Mouse (Mus musculus): ENCODE measurements around the gene Ptpru.

Gene Ptpru

DNA sequence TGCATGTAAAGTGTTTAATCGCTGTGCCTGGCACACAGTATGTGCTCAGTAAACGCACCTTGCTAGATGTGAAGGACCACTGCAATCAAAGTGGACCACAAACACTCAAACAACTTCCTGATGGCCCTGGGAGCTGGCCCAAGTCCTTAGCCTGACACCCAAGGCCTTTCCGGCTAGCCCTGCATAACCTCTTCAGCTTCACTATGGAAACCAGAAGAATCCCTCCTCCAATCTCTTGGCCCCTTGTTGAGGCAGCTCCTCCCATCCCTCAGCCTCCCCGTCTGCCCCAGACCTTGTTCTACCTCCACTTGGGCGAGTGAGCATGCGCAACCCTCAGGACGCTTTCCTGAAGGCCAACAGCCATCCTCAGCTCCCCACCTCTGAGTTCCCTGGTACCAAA, 51.3 kb downstream of the Ptpru start:
- no peak for DNase-seq (ENCODE audit: low read depth, low spot score)

DNA sequence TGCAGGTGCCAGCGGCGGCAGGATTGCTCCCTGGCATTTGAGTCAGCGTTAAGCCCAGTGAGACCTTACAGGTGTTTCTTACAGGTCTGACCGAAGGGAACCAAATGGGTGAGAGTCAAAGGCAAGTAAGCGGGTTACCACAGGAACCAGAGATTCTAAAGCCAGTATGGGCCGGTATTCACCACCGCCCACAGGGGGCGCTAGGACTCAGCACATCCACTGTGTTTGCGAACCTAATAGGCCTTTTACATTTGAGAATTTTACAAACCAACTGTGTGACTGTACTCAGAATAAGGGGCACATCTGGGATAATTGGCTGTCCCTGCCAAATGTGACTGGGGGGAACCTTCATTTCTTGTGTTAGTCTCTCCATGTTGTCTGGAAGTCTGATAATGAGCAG, 54.1 kb downstream of the Ptpru start:
- DNase-seq (ENCODE audit: low read depth, low spot score) = peak; percentile 80

DNA sequence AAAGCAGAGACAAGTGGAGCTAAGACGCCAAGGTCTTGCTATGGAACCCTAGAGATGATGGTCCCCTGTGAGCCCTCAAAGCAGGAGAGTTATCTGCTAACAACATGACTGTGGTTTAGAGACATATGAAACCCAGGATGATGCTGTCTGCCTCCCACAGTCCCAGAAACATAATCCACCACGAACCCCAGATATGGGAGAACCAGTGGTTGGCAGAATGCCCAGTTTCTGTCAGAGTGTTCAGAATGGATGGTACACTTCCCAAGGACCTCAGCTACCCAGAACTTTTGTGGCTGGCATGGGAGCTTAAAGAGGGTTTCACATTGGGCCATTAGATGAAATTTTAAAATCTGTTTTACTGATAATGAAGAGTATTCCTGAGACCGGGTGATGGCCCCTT, 57.1 kb downstream of the Ptpru start:
- DNase-seq (ENCODE audit: low read depth, low spot score) = no peak

- DNase-seq (ENCODE audit: low read depth, low spot score) = no peak
These were observed 59.3 kb downstream of the Ptpru start for GRCm38 (mm10) chr4:131778616-131779275.

DNA sequence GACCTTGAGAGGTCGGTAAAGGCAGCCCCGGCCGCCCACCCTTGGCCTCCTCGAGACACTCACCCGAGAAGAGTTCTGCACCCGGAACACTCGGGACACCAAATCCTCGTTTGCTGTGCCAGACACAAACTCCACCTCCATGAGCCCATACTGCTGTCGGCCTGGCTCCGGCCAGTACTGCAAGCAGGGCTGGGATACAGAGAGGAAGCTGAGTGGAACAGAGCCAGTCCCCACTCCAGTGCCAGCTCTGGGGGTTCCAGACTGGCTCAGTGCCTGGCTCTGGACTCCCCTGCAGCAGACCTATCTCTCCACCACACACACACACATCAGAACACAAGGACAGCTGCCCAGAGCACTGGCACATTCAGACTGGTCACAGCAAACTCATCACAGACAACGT, 66.7 kb downstream of the Ptpru start:
- no peak for DNase-seq (ENCODE audit: low read depth, low spot score)

DNA sequence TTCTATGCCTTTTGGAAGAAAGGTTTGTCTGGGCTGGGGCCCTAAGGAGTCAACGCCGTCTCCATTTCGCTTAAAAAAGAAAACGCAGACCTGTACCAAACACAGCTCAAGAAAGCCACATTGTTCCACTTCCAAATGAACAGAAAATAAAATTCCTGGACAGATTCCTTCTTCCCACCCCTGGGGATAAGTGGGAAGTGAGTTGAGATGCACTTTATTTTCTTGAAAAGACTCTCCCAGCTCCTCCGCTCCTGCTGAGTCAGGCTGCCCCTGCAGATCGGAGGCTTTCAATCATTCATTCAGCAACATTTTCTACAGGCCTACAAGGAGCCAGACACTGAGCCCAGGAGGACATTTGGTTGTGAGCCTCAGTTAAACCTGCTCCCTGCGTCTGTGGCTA, 74.2 kb downstream of the Ptpru start:
- DNase-seq (ENCODE audit: low read depth, low spot score) = no peak

DNA sequence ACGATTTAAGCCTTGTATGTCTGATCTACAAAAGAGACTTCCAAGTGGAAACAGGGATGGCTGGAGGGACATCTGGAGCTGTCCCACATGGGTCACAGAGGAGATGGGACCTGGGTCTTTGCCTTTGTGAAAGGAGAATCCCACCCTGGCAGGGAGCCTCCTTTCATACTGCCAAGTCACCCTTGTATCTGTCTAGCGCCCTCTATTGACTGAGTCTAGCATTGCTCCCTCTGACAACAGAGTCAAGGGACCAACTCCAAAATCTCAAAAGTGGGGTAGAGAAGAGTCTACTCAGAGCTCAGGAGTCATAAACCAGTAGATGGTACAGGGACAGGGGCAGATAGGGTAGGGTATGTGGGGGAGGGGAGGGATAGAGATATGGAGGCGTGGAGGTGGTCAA, 74.6 kb downstream of the Ptpru start:
- peak; percentile 60 for DNase-seq (ENCODE audit: low read depth, low spot score)

- no peak for DNase-seq (ENCODE audit: low read depth, low spot score)
These were observed 75.8 kb downstream of the Ptpru start for GRCm38 (mm10) chr4:131762211-131762784.

DNA sequence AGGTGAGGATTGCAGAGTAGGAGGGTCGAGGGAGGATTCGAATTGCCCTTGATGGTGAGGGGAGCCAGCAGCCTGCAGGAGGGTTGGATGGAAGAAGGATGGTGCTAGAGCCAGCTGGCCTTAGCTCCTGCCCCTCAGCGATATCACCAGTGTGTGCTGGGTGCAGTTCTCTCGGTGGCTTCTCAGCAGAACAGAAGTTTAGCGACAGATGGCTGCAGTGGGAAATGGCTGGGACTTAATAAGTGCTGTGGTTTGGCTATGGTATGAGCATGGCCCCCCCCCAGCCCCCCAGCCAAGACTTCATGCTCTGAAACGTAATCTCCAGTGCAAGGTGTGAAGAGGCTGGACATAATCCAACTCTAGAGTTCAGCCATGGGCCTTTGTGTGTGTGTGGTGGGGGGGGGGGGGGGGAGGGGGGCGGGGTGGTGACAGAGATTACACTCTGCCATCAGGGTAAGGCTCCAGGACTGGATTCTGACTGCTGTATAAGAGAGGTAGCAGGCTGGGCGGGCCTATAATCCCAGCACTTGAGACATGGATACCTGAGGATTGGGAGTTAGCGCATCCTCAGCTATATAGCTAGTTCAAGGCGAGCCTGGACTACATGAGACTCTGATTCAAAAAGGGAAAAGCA, 85.8 kb downstream of the Ptpru start:
- no peak for DNase-seq (ENCODE audit: low read depth, low spot score)

DNA sequence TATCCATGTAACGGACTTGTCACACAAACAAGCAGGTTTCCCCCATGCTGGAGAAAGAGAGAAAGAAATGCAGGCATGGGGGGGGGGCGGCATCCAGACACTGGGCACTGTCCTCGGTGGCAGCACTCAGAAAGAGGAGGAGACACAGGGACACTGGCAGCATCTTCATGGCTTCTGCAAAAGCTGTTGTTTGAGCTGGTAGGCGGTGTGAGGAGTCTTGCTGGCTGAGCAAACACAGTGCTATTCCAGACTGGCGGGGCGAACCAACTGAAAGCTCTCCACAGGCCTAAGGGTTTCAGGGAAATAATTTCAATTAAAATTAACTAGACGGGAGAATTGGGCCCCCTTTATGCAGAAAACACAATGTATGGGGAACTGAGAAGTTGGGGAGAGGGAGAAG, 86.5 kb downstream of the Ptpru start:
- DNase-seq (ENCODE audit: low read depth, low spot score) = no peak

GRCm38 (mm10) chr4:131749802-131750201, 88.3 kb downstream of the Ptpru start:
- peak; percentile 11 for DNase-seq (ENCODE audit: low read depth, low spot score)

- no peak for DNase-seq (ENCODE audit: low read depth, low spot score)
These were observed 93.4 kb downstream of the Ptpru start for GRCm38 (mm10) chr4:131744685-131745043.

DNA sequence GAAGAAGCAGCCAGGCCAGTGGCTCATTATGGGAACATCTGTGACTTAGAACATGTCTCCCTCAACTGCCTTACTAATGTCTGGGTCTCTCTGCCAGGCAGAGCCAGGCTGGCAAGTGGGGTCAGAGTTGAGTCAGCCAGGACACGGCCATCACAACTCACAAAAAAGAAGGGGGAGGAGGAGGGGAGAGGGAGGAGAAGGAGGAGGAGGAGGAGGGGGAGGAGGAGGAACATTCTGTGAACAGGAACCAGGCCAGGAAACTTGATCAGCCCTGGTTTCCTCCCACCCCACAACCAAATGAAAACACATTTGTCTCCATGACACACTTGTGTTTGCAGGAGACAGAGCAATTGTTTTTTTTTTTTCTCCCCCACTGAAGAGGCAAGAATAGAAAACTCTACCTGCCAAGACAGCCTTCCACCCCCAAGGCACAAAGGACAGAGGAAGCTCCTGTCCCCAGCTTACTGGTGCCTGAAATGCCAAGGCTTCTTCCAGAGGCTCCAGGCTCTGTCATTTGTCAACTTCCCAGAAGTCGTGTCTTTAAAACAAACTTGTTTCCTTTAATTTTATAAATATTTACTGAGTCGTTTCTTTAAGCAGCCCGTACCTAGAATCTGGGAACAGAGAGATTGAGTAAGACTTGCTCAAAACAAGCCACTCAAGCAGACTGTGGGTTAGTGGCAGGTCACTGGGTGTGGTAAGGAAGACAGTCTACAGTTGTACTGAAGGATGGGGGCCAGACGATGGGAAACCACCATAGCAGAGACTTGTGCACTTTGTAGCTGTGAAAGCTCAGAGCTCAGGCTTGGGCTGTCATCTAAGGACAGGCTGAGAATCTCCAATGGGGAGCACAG, 94.0 kb downstream of the Ptpru start:
- no peak for DNase-seq (ENCODE audit: low read depth, low spot score)

- no peak for DNase-seq (ENCODE audit: low read depth, low spot score)
These were observed 95.1 kb downstream of the Ptpru start for GRCm38 (mm10) chr4:131743031-131743430.

- DNase-seq (ENCODE audit: low read depth, low spot score) = no peak
These were observed 97.5 kb downstream of the Ptpru start for GRCm38 (mm10) chr4:131740621-131741020.

GRCm38 (mm10) chr4:131728628-131729027, 109.5 kb downstream of the Ptpru start:
- DNase-seq (ENCODE audit: low read depth, low spot score) = no peak

- peak; percentile 76 for DNase-seq (ENCODE audit: low read depth, low spot score)
These were observed 114.5 kb downstream of the Ptpru start for GRCm38 (mm10) chr4:131723415-131724080.

DNA sequence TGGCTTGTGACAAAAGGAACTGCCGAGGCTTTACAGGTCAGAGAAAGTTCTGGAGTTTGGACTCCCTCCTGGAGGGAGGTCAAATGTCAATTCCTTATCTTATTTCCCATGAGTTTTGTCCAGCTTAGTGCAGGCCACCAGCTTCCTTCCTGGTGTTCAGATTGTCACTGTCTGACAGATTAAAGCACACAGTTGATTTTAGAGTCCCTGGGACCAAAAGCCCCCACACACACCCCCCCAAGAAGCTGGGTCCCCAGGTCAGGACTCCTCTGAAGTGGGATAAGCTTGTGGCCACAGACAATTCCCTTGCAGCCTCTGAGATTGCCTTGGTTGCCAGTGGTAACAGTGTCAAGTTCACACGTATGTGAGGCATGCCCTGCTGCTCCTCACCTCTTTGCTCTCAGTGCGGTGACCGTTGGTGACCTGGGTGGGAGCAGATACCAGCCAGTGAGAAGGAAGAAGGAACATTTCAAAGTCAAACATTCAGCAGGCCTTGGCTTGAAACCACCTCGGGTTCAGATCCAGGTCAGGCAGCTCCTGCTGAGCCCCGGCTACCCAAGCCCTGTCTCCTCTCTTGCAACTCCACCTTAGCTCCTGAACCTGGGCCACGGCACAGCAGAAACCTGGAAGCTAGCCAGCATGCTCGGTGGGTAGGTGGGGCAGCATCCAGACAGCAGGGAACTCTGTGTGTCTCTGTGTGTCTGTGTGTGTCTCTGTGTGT, 115.8 kb downstream of the Ptpru start:
- peak; percentile 70 for DNase-seq (ENCODE audit: low read depth, low spot score)

- DNase-seq (ENCODE audit: low read depth, low spot score) = no peak
These were observed 118.9 kb downstream of the Ptpru start for GRCm38 (mm10) chr4:131719151-131719550.

All from ES-CJ7 (cell line).